In genomic region chr6:83701001-83701400, GRCm38 (mm10) we compare ENCODE assay signal across 34 mouse cellular contexts. TPM values are rescaled to one million over a fixed set of nuclear protein-coding genes. Genes with fewer than 3 reads are reported as not detected.
A peak's percentile ranks its signal among the peaks of the same experiment; 100 is the strongest.
DNase-seq lines count a peak whose midpoint lies in the region; ATAC-seq lines count a peak whose summit lies in the region.
"Had no signal": no experiment of that assay in that cellular context is flagged by ENCODE, and none has a peak within 500 bp of the region (broad histone marks: within the 10 kb centered on the region; RNA-seq: fewer than 3 reads in every experiment).

No protein-coding gene starts in this region.

- H3K36me3 ChIP-seq in hindbrain, embryonic 11.5 days (ENCODE audit: control insufficient read depth, insufficient read depth, low read length) = no peaks in the 10 kb centered on the region
- H3K36me3 ChIP-seq in hindbrain, embryonic 13.5 days = no peaks in the 10 kb centered on the region
- no peaks in the 10 kb centered on the region for H3K36me3 ChIP-seq in neural tube, embryonic 15.5 days
- no peaks in the 10 kb centered on the region for H3K36me3 ChIP-seq in embryonic facial prominence, embryonic 10.5 days (replicated peaks)
- H3K36me3 ChIP-seq in limb, embryonic 11.5 days (ENCODE audit: control insufficient read depth, insufficient read depth, low read length) = no peaks in the 10 kb centered on the region
- H3K36me3 ChIP-seq: forebrain, embryonic 12.5 days; forebrain, embryonic 15.5 days; heart, embryonic 12.5 days; heart, embryonic 15.5 days; hindbrain, embryonic 12.5 days had no signal

- under 1% methylated on average over 11 of the region's 11 CpGs for WGBS in hindbrain, embryonic 11.5 days
- under 1% methylated on average over 11 of the region's 11 CpGs for WGBS in hindbrain, embryonic 13.5 days
- under 1% methylated on average over 11 of the region's 11 CpGs for WGBS in neural tube, embryonic 15.5 days
- WGBS in embryonic facial prominence, embryonic 10.5 days = 1% methylated on average over 11 of the region's 11 CpGs
- 1% methylated on average over 11 of the region's 11 CpGs for WGBS in limb, embryonic 11.5 days

- H3K27ac ChIP-seq in hindbrain, embryonic 11.5 days (ENCODE audit: low read depth, low read length) = no peak overlapping the region
- no peak overlapping the region for H3K27ac ChIP-seq in hindbrain, embryonic 13.5 days
- no peak overlapping the region for H3K27ac ChIP-seq in neural tube, embryonic 15.5 days (replicated peaks)
- no peak overlapping the region for H3K27ac ChIP-seq in embryonic facial prominence, embryonic 10.5 days (replicated peaks)
- no peak overlapping the region for H3K27ac ChIP-seq in limb, embryonic 11.5 days (replicated peaks; ENCODE audit: low read depth, low read length)
- H3K27ac ChIP-seq: forebrain, embryonic 12.5 days; forebrain, embryonic 15.5 days; heart, embryonic 15.5 days; hindbrain, embryonic 12.5 days; hindbrain, postnatal 0 days had no signal

- H3K9ac ChIP-seq in hindbrain, embryonic 11.5 days (ENCODE audit: low read depth, low read length) = no peak overlapping the region
- H3K9ac ChIP-seq in hindbrain, embryonic 13.5 days = no peak overlapping the region
- H3K9ac ChIP-seq in neural tube, embryonic 15.5 days (replicated peaks) = no peak overlapping the region
- H3K9ac ChIP-seq in limb, embryonic 11.5 days (ENCODE audit: low read length) = no peak overlapping the region
- H3K9ac ChIP-seq: forebrain, embryonic 12.5 days; forebrain, embryonic 15.5 days; heart, embryonic 12.5 days; heart, embryonic 15.5 days; hindbrain, embryonic 12.5 days had no signal

- DNase-seq in hindbrain, embryonic 11.5 days (ENCODE audit: low spot score) = peak; percentile 53
- peak; percentile 53 for DNase-seq in neural tube, embryonic 10.5 days (ENCODE audit: extremely low spot score, low spot score)
- DNase-seq in embryonic facial prominence, embryonic 10.5 days (ENCODE audit: low spot score) = peak; percentile 48
- DNase-seq in limb, embryonic 11.5 days (ENCODE audit: low spot score) = peak; percentile 46
- DNase-seq in layer of hippocampus, postnatal 14 days (ENCODE audit: low spot score in 2 of 2) = no peak
- no peak for DNase-seq in cerebellum, postnatal 36 days
- DNase-seq: adrenal gland, postnatal 10 days; adrenal gland, postnatal 36 days; cerebellum, adult 2 months; cerebellum, adult 9-11 months; cerebellum, postnatal 25 days; embryo, embryonic 11 days; gastrocnemius, postnatal 25 days; heart, adult 18-20 months; heart, postnatal 10 days; heart, postnatal 36 days had no signal

- no peak overlapping the region for H3K4me3 ChIP-seq in hindbrain, embryonic 11.5 days (ENCODE audit: low read depth, low read length)
- no peak overlapping the region for H3K4me3 ChIP-seq in hindbrain, embryonic 13.5 days
- no peak overlapping the region for H3K4me3 ChIP-seq in neural tube, embryonic 15.5 days (replicated peaks)
- H3K4me3 ChIP-seq in embryonic facial prominence, embryonic 10.5 days = no peak overlapping the region
- no peak overlapping the region for H3K4me3 ChIP-seq in limb, embryonic 11.5 days (ENCODE audit: low read depth, low read length)
- H3K4me3 ChIP-seq: forebrain, embryonic 12.5 days; forebrain, embryonic 15.5 days; heart, embryonic 12.5 days; heart, embryonic 15.5 days; hindbrain, embryonic 12.5 days had no signal

- no peak for ATAC-seq in hindbrain, embryonic 11.5 days (ENCODE audit: low FRiP score)
- no peak for ATAC-seq in hindbrain, embryonic 13.5 days (ENCODE audit: low FRiP score)
- no peak for ATAC-seq in neural tube, embryonic 15.5 days (ENCODE audit: low FRiP score)
- ATAC-seq in limb, embryonic 11.5 days (ENCODE audit: insufficient number of reproducible peaks, low FRiP score, low TSS enrichment, low read depth) = no peak
- ATAC-seq: CD4-positive, CD25-positive, alpha-beta regulatory T cell, adult 4 months; forebrain, embryonic 15.5 days; hindbrain, postnatal 0 days had no signal

- H3K9me3 ChIP-seq in hindbrain, embryonic 11.5 days (ENCODE audit: control insufficient read depth, low read length) = no peaks in the 10 kb centered on the region
- no peaks in the 10 kb centered on the region for H3K9me3 ChIP-seq in hindbrain, embryonic 13.5 days
- no peaks in the 10 kb centered on the region for H3K9me3 ChIP-seq in neural tube, embryonic 15.5 days (replicated peaks)
- H3K9me3 ChIP-seq in embryonic facial prominence, embryonic 10.5 days = no peaks in the 10 kb centered on the region
- no peaks in the 10 kb centered on the region for H3K9me3 ChIP-seq in limb, embryonic 11.5 days (ENCODE audit: control insufficient read depth, low read length)
- H3K9me3 ChIP-seq: forebrain, embryonic 12.5 days; forebrain, embryonic 15.5 days; heart, embryonic 12.5 days; heart, embryonic 15.5 days; hindbrain, embryonic 12.5 days had no signal

- H3K4me1 ChIP-seq in hindbrain, embryonic 11.5 days (replicated peaks; ENCODE audit: control insufficient read depth, insufficient read depth, low read length) = 0 out of 2 replicates have a peak, but pooled peaks cover 2% of the 10 kb centered on the region
- peaks cover 5% of the 10 kb centered on the region for H3K4me1 ChIP-seq in hindbrain, embryonic 13.5 days (replicated peaks)
- 0 out of 2 replicates have a peak, but pooled peaks cover 4% of the 10 kb centered on the region for H3K4me1 ChIP-seq in neural tube, embryonic 15.5 days
- H3K4me1 ChIP-seq in embryonic facial prominence, embryonic 10.5 days = peaks cover 7% of the 10 kb centered on the region; the same call in 1 of the 2 replicates
- H3K4me1 ChIP-seq in limb, embryonic 11.5 days (ENCODE audit: control insufficient read depth, insufficient read depth, low read length) = 0 out of 2 replicates have a peak, but pooled peaks cover 4% of the 10 kb centered on the region

- no peak overlapping the region for H3K4me2 ChIP-seq in hindbrain, embryonic 11.5 days (replicated peaks; ENCODE audit: low read depth, low read length)
- no peak overlapping the region for H3K4me2 ChIP-seq in hindbrain, embryonic 13.5 days
- no peak overlapping the region for H3K4me2 ChIP-seq in neural tube, embryonic 15.5 days
- no peak overlapping the region for H3K4me2 ChIP-seq in limb, embryonic 11.5 days (ENCODE audit: low read depth, severe bottlenecking)
- H3K4me2 ChIP-seq: forebrain, embryonic 12.5 days; forebrain, embryonic 15.5 days; heart, embryonic 12.5 days; heart, embryonic 15.5 days; hindbrain, embryonic 12.5 days had no signal

- peaks cover 92% of the 10 kb centered on the region for H3K27me3 ChIP-seq in hindbrain, embryonic 11.5 days (ENCODE audit: control insufficient read depth, insufficient read depth, low read length)
- H3K27me3 ChIP-seq in hindbrain, embryonic 13.5 days = peaks cover 96% of the 10 kb centered on the region
- H3K27me3 ChIP-seq in neural tube, embryonic 15.5 days (replicated peaks) = peaks cover 92% of the 10 kb centered on the region
- peaks cover 100% of the 10 kb centered on the region for H3K27me3 ChIP-seq in embryonic facial prominence, embryonic 10.5 days (replicated peaks; ENCODE audit: low read depth, poor library complexity, severe bottlenecking)
- H3K27me3 ChIP-seq in limb, embryonic 11.5 days (ENCODE audit: control insufficient read depth, insufficient read depth, low read length) = peaks cover 87% of the 10 kb centered on the region

RNA-seq across cellular contexts. Expression of gene Vax2, which starts 10.1 kb away (rescaled TPM):
- polyA plus RNA-seq in hindbrain, embryonic 11.5 days (2014; fragmentation: Nextera tagmentation; extraction: Ambion mirVana) = 0.23 and 0.39 TPM in 2 replicates
- polyA plus RNA-seq in hindbrain, embryonic 13.5 days (2015; fragmentation: Nextera tagmentation; extraction: Ambion mirVana) = not detected in 2 replicates
- not detected in 2 replicates for polyA plus RNA-seq in neural tube, embryonic 15.5 days (2015; fragmentation: Nextera tagmentation; extraction: Ambion mirVana)
- polyA plus RNA-seq in embryonic facial prominence, embryonic 10.5 days (2016; fragmentation: Nextera tagmentation; extraction: Ambion mirVana) = 3.7 and 4.8 TPM in 2 replicates
- 1.5 and 2.7 TPM in 2 replicates for polyA plus RNA-seq in limb, embryonic 11.5 days (2014; fragmentation: Nextera tagmentation; extraction: Ambion mirVana)
- total RNA-seq in layer of hippocampus, postnatal 14 days (2021) = not detected
- total RNA-seq: adrenal gland, adult 18-20 months; adrenal gland, postnatal 10 days; adrenal gland, postnatal 36 days; gastrocnemius, adult 8-10 months; gastrocnemius, postnatal 25 days; heart, adult 18-20 months; heart, postnatal 10 days; heart, postnatal 36 days; hindbrain, postnatal 0 days had no signal
- polyA plus RNA-seq: cerebellum, adult 2 months; cortical plate, adult 2 months; gonadal fat pad, adult 2 months; heart, embryonic 15.5 days; hindbrain, embryonic 12.5 days; hindbrain, postnatal 0 days; intestine, embryonic 14.5 days had no signal

RNA-seq across cellular contexts. Expression of gene Cd207, which starts 23.3 kb away (rescaled TPM):
- not detected in 2 replicates for polyA plus RNA-seq in hindbrain, embryonic 11.5 days (2014; fragmentation: Nextera tagmentation; extraction: Ambion mirVana)
- not detected in 2 replicates for polyA plus RNA-seq in hindbrain, embryonic 13.5 days (2015; fragmentation: Nextera tagmentation; extraction: Ambion mirVana)
- not detected in 2 replicates for polyA plus RNA-seq in neural tube, embryonic 15.5 days (2015; fragmentation: Nextera tagmentation; extraction: Ambion mirVana)
- polyA plus RNA-seq in embryonic facial prominence, embryonic 10.5 days (2016; fragmentation: Nextera tagmentation; extraction: Ambion mirVana) = not detected in 2 replicates
- not detected in 2 replicates for polyA plus RNA-seq in limb, embryonic 11.5 days (2014; fragmentation: Nextera tagmentation; extraction: Ambion mirVana)
- total RNA-seq in layer of hippocampus, postnatal 14 days (2021) = not detected
- total RNA-seq: ES-E14; gastrocnemius, adult 8-10 months; gastrocnemius, postnatal 25 days; hindbrain, postnatal 0 days had no signal
- polyA plus RNA-seq: C2C12; CD4-positive, CD25-positive, alpha-beta regulatory T cell, adult 4 months; cerebellum, adult 2 months; cortical plate, adult 2 months; embryonic facial prominence, embryonic 11.5 days; embryonic facial prominence, embryonic 14.5 days; forebrain, embryonic 12.5 days; forebrain, embryonic 15.5 days; gonadal fat pad, adult 2 months; heart, embryonic 12.5 days; hindbrain, embryonic 12.5 days; hindbrain, postnatal 0 days; intestine, embryonic 14.5 days had no signal

RNA-seq across cellular contexts. Expression of gene Atp6v1b1, which starts 41.8 kb away (rescaled TPM):
- 0.15 TPM in 1 of 2 replicates, not detected in the other for polyA plus RNA-seq in hindbrain, embryonic 11.5 days (2014; fragmentation: Nextera tagmentation; extraction: Ambion mirVana)
- polyA plus RNA-seq in hindbrain, embryonic 13.5 days (2015; fragmentation: Nextera tagmentation; extraction: Ambion mirVana) = not detected in 2 replicates
- polyA plus RNA-seq in neural tube, embryonic 15.5 days (2015; fragmentation: Nextera tagmentation; extraction: Ambion mirVana) = not detected in 2 replicates
- not detected in 2 replicates for polyA plus RNA-seq in embryonic facial prominence, embryonic 10.5 days (2016; fragmentation: Nextera tagmentation; extraction: Ambion mirVana)
- polyA plus RNA-seq in limb, embryonic 11.5 days (2014; fragmentation: Nextera tagmentation; extraction: Ambion mirVana) = 0.27 TPM in 1 of 2 replicates, not detected in the other
- total RNA-seq in layer of hippocampus, postnatal 14 days (2021) = under 1 TPM in 1 of 2 experiments, not detected in 1; 0.45 TPM
- total RNA-seq: adrenal gland, adult 18-20 months; adrenal gland, postnatal 10 days; adrenal gland, postnatal 36 days; ES-E14; gastrocnemius, adult 8-10 months; gastrocnemius, postnatal 25 days; heart, postnatal 10 days; heart, postnatal 36 days; hindbrain, postnatal 0 days had no signal
- polyA plus RNA-seq: C2C12; CD4-positive, CD25-positive, alpha-beta regulatory T cell, adult 4 months; cerebellum, adult 2 months; cortical plate, adult 2 months; forebrain, embryonic 12.5 days; heart, embryonic 12.5 days; heart, embryonic 15.5 days; hindbrain, embryonic 12.5 days; hindbrain, postnatal 0 days; intestine, embryonic 14.5 days had no signal

RNA-seq across cellular contexts. Expression of gene Clec4f, which starts 45.0 kb away (rescaled TPM):
- not detected in 2 replicates for polyA plus RNA-seq in hindbrain, embryonic 11.5 days (2014; fragmentation: Nextera tagmentation; extraction: Ambion mirVana)
- polyA plus RNA-seq in hindbrain, embryonic 13.5 days (2015; fragmentation: Nextera tagmentation; extraction: Ambion mirVana) = not detected in 2 replicates
- polyA plus RNA-seq in neural tube, embryonic 15.5 days (2015; fragmentation: Nextera tagmentation; extraction: Ambion mirVana) = not detected in 2 replicates
- polyA plus RNA-seq in embryonic facial prominence, embryonic 10.5 days (2016; fragmentation: Nextera tagmentation; extraction: Ambion mirVana) = not detected in 2 replicates
- not detected in 2 replicates for polyA plus RNA-seq in limb, embryonic 11.5 days (2014; fragmentation: Nextera tagmentation; extraction: Ambion mirVana)
- total RNA-seq in layer of hippocampus, postnatal 14 days (2021) = not detected
- total RNA-seq: adrenal gland, adult 18-20 months; adrenal gland, postnatal 36 days; ES-E14; gastrocnemius, adult 8-10 months; gastrocnemius, postnatal 25 days; heart, postnatal 10 days; heart, postnatal 36 days had no signal
- polyA plus RNA-seq: C2C12; CD4-positive, CD25-positive, alpha-beta regulatory T cell, adult 4 months; cerebellum, adult 2 months; cortical plate, adult 2 months; embryonic facial prominence, embryonic 11.5 days; embryonic facial prominence, embryonic 14.5 days; forebrain, embryonic 12.5 days; forebrain, embryonic 15.5 days; gonadal fat pad, adult 2 months; hindbrain, embryonic 12.5 days; hindbrain, postnatal 0 days; intestine, embryonic 14.5 days had no signal

Comparison
In these comparisons a context has a peak if more than half of its experiments do, and no peak if none do; other contexts are left out.
1. DNase-seq: peak in hindbrain, embryonic 11.5 days (single experiment), neural tube, embryonic 10.5 days (single experiment), embryonic facial prominence, embryonic 10.5 days (single experiment) and limb, embryonic 11.5 days (single experiment); none in layer of hippocampus, postnatal 14 days (0 of 2) and cerebellum, postnatal 36 days (0 of 2).